Mouse (Mus musculus) gastrocnemius, adult 2 months (tissue): ENCODE results near the gene Lnx1. TPM values are rescaled to one million over a fixed set of nuclear protein-coding genes. Genes with fewer than 3 reads are reported as not detected.

ENCODE experiments used
- DNase-seq: peaks from one replicate; pipeline ENCODE4 v3.0.0; 2022
- H3K27ac ChIP-seq: fragments of 200-600 bp; 2 replicates; pipeline ENCODE4 v1.8.1; 2022; ENCODE audit warnings: mild to moderate bottlenecking
- H3K4me3 ChIP-seq: fragments of 200-600 bp; 2 replicates; pipeline ENCODE4 v1.8.1; 2022; ENCODE audit warnings: mild to moderate bottlenecking, moderate library complexity
- CTCF ChIP-seq: fragments of 200-600 bp; IDR thresholded peaks from 2 replicates; pipeline ENCODE4 v1.8.1; 2022; ENCODE audit warnings: antibody characterized with exemption, mild to moderate bottlenecking, moderate library complexity
- intact Hi-C: fragments of 180-260 bp; cut with DNase I; formaldehyde crosslinking; loops from one replicate; pipeline ENCODE4 v1.15.1; 2025
- total RNA-seq, 2 experiments: library from RNA; stranded (reverse); gene quantifications; 2 replicates each; pipeline ENCODE4 v1.2.3; 2021

Lnx1 gene
- total RNA-seq, 2 experiments from 2014 or later, result 3.4 to 4.9 TPM

DNA sequence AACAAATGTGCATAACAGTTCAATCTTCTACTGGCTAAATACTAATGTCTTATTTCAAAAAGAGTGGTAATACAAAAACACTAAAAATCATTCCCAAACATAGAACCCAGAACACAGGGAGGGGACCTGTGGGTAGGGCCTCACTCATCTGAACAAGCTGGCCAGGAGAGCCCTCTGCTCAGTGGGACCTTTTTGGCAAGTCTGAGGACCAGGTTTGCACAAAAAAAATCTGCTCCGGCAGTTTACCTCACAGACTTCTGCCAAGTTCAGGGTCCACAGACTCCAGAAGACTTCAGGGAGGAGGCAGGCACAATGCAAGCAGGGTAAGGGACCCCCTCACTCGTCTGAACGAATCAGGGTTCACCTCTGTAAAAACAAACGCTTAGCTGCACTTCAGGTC, 42.9 kb downstream of the Lnx1 start:
- TF ChIP-seq CTCF, result no peak
- intact Hi-C loops, result no loop called here
- H3K4me3 ChIP-seq, result no peak overlapping the region
- DNase-seq, result no peak
- no peak overlapping the region for H3K27ac ChIP-seq

DNA sequence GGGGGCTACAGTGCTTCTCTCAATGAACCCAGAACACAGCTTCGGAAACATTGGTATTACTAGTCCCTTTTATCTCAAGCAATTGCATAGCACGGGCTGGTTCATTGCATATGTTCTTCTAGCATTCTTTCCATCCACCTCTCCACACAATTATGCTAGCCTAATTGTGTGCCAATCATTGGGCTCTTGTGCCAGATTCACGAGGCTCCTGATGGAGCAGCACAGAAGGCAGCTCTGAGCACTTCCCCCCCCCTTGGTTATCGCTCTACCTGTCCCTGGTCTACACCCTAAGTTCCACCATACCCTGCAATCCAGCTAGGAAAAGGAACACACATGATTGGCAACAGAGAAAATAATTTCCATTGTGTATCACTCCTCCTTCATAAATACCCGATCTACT, 43.4 kb downstream of the Lnx1 start:
- intact Hi-C loops, result no loop called here
- Histone ChIP-seq H3K4me3 (no peak overlapping the region), H3K27ac (no peak overlapping the region)
- DNase-seq, result no peak
- TF ChIP-seq CTCF, result no peak

DNA sequence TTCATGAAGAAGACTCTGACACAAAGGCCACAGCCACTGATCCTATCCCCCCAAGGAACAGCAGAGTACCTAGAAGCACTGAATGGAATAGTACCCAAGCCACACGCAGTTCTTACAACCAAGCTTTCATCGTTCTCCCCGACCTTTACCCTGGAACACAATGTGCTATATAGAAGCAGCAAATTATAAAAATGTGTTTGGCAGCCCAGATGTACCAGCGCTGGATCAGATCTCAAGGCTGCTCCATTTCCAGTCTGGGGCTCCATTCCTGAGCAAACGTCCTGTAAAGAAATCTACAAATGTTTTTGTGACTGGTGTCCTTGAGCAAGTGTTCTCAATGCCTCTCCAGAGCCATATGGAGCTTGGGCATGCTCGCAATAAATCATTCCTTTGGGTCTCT, 44.8 kb downstream of the Lnx1 start:
- H3K4me3 ChIP-seq, result no peak overlapping the region
- H3K27ac ChIP-seq, result no peak overlapping the region
- DNase-seq, result no peak
- intact Hi-C loops, result no loop called here
- no peak for TF ChIP-seq CTCF

DNA sequence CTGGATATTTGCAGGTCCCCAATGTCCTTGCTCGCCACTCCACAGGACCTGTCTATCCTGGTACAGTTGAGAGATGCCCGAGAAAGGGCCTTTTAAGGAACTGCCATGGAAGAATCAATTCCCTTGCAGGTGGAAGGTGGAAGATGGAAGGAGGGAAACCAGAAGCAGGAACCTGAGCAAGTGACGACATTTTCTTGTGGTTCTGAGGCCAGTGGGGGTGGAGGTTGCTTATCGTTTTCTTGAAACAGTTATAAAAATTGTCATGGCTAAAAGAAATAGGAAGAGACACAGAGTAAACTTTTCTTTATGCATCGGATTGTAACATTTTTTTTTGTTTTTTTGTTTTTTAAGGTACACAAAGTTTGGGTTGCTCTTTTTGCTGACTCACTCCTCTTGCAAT, 46.3 kb downstream of the Lnx1 start:
- intact Hi-C loops, result no loop called here
- no peak for DNase-seq
- TF ChIP-seq CTCF, result no peak
- H3K4me3 ChIP-seq, result no peak overlapping the region
- H3K27ac ChIP-seq, result no peak overlapping the region

DNA sequence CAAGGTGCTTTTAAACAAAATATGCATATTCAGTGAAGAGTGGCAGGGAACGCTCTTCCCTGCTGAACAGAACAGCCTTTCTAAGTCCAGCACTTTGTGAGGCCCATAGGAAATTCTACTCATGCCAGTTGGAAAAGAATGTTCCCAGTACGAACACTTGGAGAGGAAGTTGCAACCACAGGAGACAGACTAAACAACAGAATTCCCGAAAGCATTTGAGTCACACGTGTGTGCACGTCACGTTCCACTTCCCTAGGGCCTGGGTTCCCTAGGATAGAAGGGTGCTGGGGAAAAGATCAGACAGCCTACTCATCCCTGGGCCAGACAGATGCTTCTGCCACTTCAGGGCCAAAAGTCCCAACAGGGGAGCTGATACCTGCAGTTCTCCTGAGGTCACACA, 48.2 kb downstream of the Lnx1 start:
- Histone ChIP-seq H3K27ac (peak overlapping the region; percentile 73), H3K4me3 (no peak overlapping the region)
- no peak for TF ChIP-seq CTCF
- DNase-seq, result no peak
- intact Hi-C loops, result no loop called here

DNA sequence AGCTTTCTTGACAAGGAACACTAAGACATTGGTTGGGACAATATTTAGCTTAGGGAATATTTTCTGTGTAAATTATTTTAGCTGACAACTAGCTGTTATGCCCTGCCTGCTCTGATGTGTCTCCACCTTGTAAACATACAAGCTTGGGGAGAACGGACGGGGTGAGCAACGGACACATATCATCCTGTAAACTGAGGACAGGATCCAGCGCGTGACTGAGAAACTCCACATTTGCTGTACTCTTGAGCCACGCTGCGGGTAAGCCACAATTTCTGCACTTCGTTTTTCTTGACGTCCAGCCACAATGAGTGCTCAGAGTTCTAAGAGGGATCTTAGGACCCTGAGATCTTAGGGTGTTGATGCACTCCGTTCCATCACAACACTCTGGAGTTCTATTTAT, 48.9 kb downstream of the Lnx1 start:
- TF ChIP-seq CTCF, result no peak
- intact Hi-C loops, result no loop called here
- H3K27ac ChIP-seq, result peak overlapping the region; percentile 73; the same call in 1 of the 2 replicates

DNA sequence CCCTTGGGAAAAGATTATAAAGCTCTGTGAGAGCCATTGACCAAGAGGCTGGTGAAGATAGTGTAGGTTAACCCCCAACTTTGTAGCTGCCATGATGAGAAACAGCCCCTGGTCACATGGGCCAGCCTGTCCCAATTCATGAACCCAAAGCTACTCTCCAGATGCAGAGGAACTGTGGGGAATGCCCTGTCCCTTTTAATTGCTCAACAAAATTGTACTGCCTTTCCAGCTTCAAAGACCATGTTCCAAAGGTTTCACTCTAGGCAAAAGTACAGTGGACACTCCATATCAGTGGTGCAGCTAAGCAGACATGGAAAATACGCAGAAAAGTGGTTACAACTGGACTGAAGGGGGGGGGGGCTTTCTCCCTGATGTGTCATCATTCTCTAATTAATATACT, 53.6 kb downstream of the Lnx1 start:
- no peak overlapping the region for H3K27ac ChIP-seq
- no peak overlapping the region for H3K4me3 ChIP-seq
- no peak for DNase-seq
- TF ChIP-seq CTCF, result no peak
- intact Hi-C loops, result no loop called here

More for the DNA sequence above, 48.9 kb downstream of the Lnx1 start:
- H3K4me3 ChIP-seq, result no peak overlapping the region
- no peak for DNase-seq

DNA sequence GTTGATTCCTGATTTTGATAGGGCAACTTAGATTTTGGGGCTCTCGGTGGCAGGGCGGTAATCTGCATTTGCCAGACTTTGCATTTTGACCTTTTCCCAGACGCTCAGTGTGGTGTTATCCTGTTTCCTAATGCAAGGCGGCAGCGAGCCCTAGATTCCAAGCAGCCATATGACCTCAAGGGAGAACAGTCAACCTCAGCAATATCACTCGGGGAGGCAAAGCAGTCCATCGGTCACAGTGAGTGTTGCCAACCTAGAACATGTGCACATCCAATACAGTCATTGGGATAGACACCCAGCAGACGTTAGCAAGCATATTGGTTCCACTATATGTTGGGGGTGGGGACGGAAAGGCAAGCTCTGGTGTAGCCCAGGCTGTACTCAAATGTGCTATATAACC, 54.5 kb downstream of the Lnx1 start:
- intact Hi-C loops, result no loop called here
- Histone ChIP-seq H3K27ac (no peak overlapping the region), H3K4me3 (no peak overlapping the region)
- TF ChIP-seq CTCF, result no peak
- DNase-seq, result no peak

DNA sequence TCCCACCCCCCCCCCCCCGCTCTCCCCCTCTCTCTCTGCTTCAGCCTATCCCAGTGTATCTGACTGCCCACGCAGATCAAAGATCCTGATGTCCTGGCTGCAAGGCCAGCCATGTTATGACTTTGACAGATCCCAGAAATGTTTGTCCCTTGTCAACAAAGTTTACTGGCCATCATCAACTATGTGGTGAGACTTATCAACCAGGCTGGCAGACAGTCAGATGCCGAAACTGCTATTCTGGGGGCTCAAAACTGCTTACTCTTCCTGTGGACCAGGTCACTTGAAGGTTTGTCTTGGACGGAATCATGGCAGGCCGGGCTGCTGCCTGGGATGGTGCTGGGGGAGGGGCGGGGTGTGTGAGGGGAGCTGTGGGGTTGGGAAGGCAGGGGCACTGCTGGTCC, 55.1 kb downstream of the Lnx1 start:
- DNase-seq, result no peak
- Histone ChIP-seq H3K27ac (no peak overlapping the region), H3K4me3 (no peak overlapping the region)
- TF ChIP-seq CTCF, result no peak
- intact Hi-C loops, result no loop called here

DNA sequence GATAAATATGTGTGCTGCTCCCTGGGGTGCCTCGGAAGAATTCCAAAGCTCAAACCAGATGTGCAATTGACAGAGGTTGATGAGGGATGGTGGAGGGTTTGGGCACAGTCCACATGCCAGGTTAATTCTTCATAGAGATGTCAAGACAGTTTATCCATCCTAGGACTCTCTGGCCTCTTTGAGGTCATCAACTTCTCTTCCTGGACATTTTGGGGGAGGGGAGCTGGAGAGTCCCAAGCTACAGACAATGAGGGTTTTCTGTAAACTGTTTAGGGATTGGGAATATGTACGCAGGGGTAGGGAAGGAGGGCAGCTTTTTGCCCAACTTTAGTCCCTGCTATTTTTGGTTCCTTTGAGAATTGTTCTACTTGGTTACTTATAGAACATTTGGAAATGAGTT, 60.4 kb downstream of the Lnx1 start:
- Histone ChIP-seq H3K27ac (no peak overlapping the region; the same call in 1 of the 2 replicates), H3K4me3 (no peak overlapping the region)
- no peak for DNase-seq
- intact Hi-C loops, result loop anchor here (5.0 kb wide), 3 partner anchors 55 to 515 kb away; no protein-coding TSS in a partner anchor
- no peak for TF ChIP-seq CTCF

DNA sequence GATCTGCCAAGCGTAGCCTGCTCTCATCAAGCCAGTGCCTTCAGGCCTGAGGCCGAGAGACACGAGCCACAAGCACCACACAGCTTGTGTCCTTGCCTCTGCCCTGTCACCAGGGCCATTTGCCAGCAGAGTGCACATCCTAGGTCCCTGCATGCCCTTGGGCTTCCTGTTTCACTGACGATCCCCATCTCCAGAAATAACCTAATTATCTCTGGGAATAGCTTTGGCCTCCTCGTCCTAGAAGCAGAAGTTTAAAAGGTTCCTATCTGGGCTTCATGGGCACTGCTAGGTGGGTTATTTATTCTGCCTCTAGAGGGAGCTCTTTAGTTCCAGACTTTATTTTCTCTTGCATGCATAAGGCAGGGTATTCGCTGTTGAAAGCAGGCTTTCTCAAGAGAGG, 61.7 kb downstream of the Lnx1 start:
- TF ChIP-seq CTCF, result peak; percentile 83

DNA sequence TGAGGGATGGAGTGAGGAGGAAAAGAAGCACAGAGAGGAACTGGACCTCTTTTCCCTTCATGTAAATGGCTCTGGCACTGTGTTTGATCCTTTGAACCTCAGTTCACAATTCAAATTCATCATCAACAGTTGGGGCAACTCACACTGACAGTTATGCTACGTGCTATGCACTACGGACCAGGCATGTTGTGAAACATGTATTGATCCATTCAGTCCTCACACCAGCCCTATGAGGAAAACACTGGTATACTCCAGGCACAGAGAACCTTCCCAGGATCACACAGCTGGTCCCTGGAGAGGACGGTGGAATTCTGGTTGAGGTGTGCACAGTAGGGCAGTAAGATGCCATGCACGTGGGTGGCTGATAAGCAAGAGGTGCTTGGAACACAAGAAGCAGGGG, 62.2 kb downstream of the Lnx1 start:
- Histone ChIP-seq H3K4me3 (no peak overlapping the region), H3K27ac (peak overlapping the region; percentile 50)
- intact Hi-C loops, result loop anchor here (5.0 kb wide), 3 partner anchors 57 to 517 kb away; no protein-coding TSS in a partner anchor
- no peak for DNase-seq
- TF ChIP-seq CTCF, result no peak

More for the DNA sequence above, 61.7 kb downstream of the Lnx1 start:
- DNase-seq, result peak; percentile 56
- Histone ChIP-seq H3K4me3 (no peak overlapping the region), H3K27ac (peak overlapping the region; percentile 50)
- intact Hi-C loops, result loop anchor here (5.0 kb wide), 3 partner anchors 56 to 516 kb away; no protein-coding TSS in a partner anchor

DNA sequence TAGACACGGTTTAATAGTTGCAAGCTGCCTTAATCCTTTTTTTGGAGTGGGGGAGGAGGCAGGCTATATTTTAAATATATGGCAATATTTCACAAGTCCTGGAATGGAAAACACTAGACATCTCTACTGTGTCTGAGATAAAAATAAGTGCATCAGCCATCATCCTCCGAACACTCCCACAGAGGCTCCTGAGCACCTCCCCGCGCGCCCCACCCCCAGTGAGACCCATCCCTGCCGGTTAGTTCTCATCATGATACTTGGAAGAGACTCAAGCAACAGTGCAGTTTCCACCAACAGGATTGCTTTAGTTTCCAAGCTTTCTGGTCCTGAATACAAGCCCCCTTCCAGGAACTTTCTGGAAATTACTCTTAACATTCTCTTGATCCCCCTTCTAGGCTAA, 63.2 kb downstream of the Lnx1 start:
- H3K4me3 ChIP-seq, result no peak overlapping the region
- no peak for DNase-seq

DNA sequence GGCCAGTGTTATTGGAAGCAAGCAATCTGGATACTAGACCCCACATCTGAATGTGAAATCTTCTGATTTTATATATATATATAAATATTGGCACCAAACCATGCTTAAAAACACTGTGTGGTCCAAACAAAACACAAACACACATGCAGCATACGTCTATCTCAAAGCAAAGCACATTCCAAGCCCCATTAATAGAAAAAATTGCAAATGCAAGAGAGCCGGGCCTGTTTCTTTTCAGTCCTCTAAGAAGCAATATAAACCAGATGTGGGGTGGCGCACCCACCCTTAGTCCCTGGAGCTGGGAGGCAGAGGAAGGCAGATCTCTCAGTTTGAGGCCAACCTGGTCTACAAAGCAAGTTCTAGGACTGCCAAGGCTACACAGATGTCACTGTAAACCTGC, 68.3 kb downstream of the Lnx1 start:
- no peak for DNase-seq
- Histone ChIP-seq H3K4me3 (no peak overlapping the region), H3K27ac (no peak overlapping the region)
- intact Hi-C loops, result no loop called here
- no peak for TF ChIP-seq CTCF

More for the DNA sequence above, 63.2 kb downstream of the Lnx1 start:
- H3K27ac ChIP-seq, result no peak overlapping the region
- no peak for TF ChIP-seq CTCF
- intact Hi-C loops, result no loop called here
